Mouse (Mus musculus): Measurements from ENCODE around the gene Inafm2.

DNA sequence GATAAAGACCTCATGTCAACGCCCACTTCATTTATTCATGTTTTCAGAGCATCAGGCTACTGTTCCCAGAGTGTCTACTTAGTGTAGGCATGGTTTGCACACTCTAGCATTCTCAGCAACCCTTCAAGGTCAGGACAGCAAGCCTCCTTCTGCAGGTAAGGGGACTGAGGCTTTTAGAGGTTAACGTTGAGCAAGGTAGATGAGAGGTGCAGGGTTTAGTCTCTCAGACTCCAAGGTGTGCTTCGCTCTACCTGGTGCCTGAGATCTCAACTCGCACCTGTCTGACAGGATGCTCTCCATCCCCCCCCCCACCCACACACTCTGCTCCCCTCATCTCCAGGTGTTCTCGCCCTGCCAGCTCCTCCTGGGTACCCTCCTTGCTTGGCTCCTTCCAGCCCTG lies 8.6 kb downstream of the Inafm2 start:
- TF ChIP-seq CTCF (IDR thresholded peaks at IDR 0.05; ENCODE audit: control insufficient read depth, insufficient read depth, insufficient read length) (no peak), MYOG (IDR thresholded peaks at IDR 0.05; ENCODE audit: control insufficient read depth, extremely low read depth, insufficient read length) (no peak), MAX (IDR thresholded peaks at IDR 0.05) (no peak)
